ENCODE assay signal across 22 mouse cellular contexts in the genomic region with DNA sequence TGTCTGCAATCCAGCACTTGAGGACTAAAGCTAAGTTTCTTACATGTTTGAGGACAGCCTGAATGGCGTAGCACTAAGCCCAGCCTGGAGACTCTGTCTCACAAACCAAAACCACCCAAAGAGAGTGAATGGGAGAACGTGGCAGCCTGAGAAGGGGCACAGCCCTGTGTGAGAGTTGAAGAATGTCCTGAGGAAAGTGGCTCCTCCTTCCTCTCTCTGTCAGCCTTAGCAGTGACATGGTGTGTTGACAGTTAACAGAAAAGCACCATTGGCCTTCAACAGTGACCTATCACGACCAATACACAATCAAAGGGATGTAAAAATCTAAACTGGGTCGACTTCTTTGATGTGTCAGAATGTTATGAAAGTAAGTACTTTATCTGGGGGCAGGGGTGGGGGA.
DNase-seq lines count a peak whose midpoint lies in the region; ATAC-seq and TF ChIP-seq lines count a peak whose summit lies in the region.
"Had no signal": no experiment of that assay in that cellular context is flagged by ENCODE, and none has a peak within 500 bp of the region (broad histone marks: within the 10 kb centered on the region; RNA-seq: fewer than 3 reads in every experiment).

No protein-coding gene starts in this region.

- no peak overlapping the region for H3K9ac ChIP-seq in heart, embryonic 12.5 days
- no peak overlapping the region for H3K9ac ChIP-seq in lung, postnatal 0 days (replicated peaks; ENCODE audit: low read depth)
- H3K9ac ChIP-seq in liver, postnatal 0 days (replicated peaks): no peak overlapping the region
- H3K9ac ChIP-seq: embryonic facial prominence, embryonic 15.5 days; heart, embryonic 15.5 days; hindbrain, embryonic 14.5 days; intestine, embryonic 15.5 days had no signal

- TF ChIP-seq EP300 in lung, postnatal 0 days (IDR thresholded peaks at IDR 0.05): no peak
- TF ChIP-seq EP300 in liver, postnatal 0 days (IDR thresholded peaks at IDR 0.05; ENCODE audit: low read depth): no peak

- ATAC-seq in heart, embryonic 12.5 days (ENCODE audit: insufficient number of reproducible peaks, low FRiP score): peak; percentile 48
- peak; percentile 28 for ATAC-seq in lung, postnatal 0 days
- ATAC-seq in liver, postnatal 0 days: no peak
- ATAC-seq: activated CD4-positive, CD25-positive, alpha-beta regulatory T cell, adult 4 months; forebrain, embryonic 14.5 days; intestine, embryonic 15.5 days had no signal

- H3K27ac ChIP-seq in heart, embryonic 12.5 days (ENCODE audit: poor library complexity, severe bottlenecking): no peak overlapping the region
- no peak overlapping the region for H3K27ac ChIP-seq in heart, embryonic 10.5 days
- no peak overlapping the region for H3K27ac ChIP-seq in lung, postnatal 0 days (ENCODE audit: low read length)
- H3K27ac ChIP-seq in cerebellum, adult 2 months (ENCODE audit: insufficient read depth, low read length): no peak overlapping the region
- no peak overlapping the region for H3K27ac ChIP-seq in liver, postnatal 0 days (ENCODE audit: low read depth)
- H3K27ac ChIP-seq: embryonic facial prominence, embryonic 15.5 days; forebrain, embryonic 10.5 days; gastrocnemius, adult 2 months; heart, embryonic 15.5 days; hindbrain, embryonic 10.5 days; hindbrain, embryonic 14.5 days; intestine, embryonic 15.5 days had no signal

- no peak for TF ChIP-seq POLR2A in cerebellum, adult 2 months (IDR thresholded peaks at IDR 0.05; ENCODE audit: borderline replicate concordance, insufficient read depth, low read length)

- H3K9me3 ChIP-seq in heart, embryonic 12.5 days (replicated peaks): no peaks in the 10 kb centered on the region
- no peaks in the 10 kb centered on the region for H3K9me3 ChIP-seq in heart, embryonic 10.5 days
- H3K9me3 ChIP-seq in lung, postnatal 0 days (ENCODE audit: low read length): no peaks in the 10 kb centered on the region
- H3K9me3 ChIP-seq in liver, postnatal 0 days (ENCODE audit: low read length): no peaks in the 10 kb centered on the region
- H3K9me3 ChIP-seq: embryonic facial prominence, embryonic 15.5 days; forebrain, embryonic 10.5 days; G1E; heart, embryonic 15.5 days; hindbrain, embryonic 10.5 days; intestine, embryonic 15.5 days had no signal

- WGBS in heart, embryonic 12.5 days: 11% methylated on average over 4 of the region's 4 CpGs
- WGBS in heart, embryonic 10.5 days: 22% methylated on average over 4 of the region's 4 CpGs
- WGBS in lung, postnatal 0 days: 20% methylated on average over 4 of the region's 4 CpGs
- WGBS in cerebellum, adult 2 months: 52% methylated on average over 4 of the region's 4 CpGs
- 36% methylated on average over 4 of the region's 4 CpGs for whole genome bisulfite sequencing in liver, postnatal 0 days (ENCODE audit: insufficient replicate concordance)

- no peak for DNase-seq in heart, embryonic 10.5 days (ENCODE audit: low spot score)
- DNase-seq in lung, postnatal 0 days (ENCODE audit: low spot score): peak; percentile 4
- no peak for DNase-seq in lung, postnatal 14 days
- peak; percentile 25 for DNase-seq in ZHBTc4 (ENCODE audit: low read depth, low spot score)
- DNase-seq in cerebellum, adult 2 months: no peak
- no peak for DNase-seq in liver, postnatal 0 days
- DNase-seq: adrenal gland, postnatal 14 days; cerebellum, adult 18-20 months; cerebellum, postnatal 10 days; gastrocnemius, adult 2 months; gastrocnemius, postnatal 25 days had no signal

- no peak overlapping the region for H3K4me3 ChIP-seq in heart, embryonic 12.5 days
- H3K4me3 ChIP-seq in heart, embryonic 10.5 days: no peak overlapping the region
- H3K4me3 ChIP-seq in lung, postnatal 0 days (ENCODE audit: low read depth, low read length): no peak overlapping the region
- H3K4me3 ChIP-seq in cerebellum, adult 2 months (replicated peaks; ENCODE audit: insufficient read depth, low read depth, low read length): no peak overlapping the region
- H3K4me3 ChIP-seq in liver, postnatal 0 days (ENCODE audit: low read depth, low read length): no peak overlapping the region
- H3K4me3 ChIP-seq: embryonic facial prominence, embryonic 15.5 days; erythroblast, embryonic 14.5 days; forebrain, embryonic 10.5 days; gastrocnemius, adult 2 months; heart, embryonic 15.5 days; hindbrain, embryonic 10.5 days; intestine, embryonic 15.5 days had no signal

- peaks cover 5% of the 10 kb centered on the region for H3K4me1 ChIP-seq in heart, embryonic 12.5 days (replicated peaks)
- peaks cover 6% of the 10 kb centered on the region; the same call in 1 of the 2 replicates for H3K4me1 ChIP-seq in heart, embryonic 10.5 days
- no peaks in the 10 kb centered on the region for H3K4me1 ChIP-seq in lung, postnatal 0 days (ENCODE audit: insufficient read depth, low read depth, low read length)
- H3K4me1 ChIP-seq in cerebellum, adult 2 months (ENCODE audit: control insufficient read depth, insufficient read depth, low read length): no peaks in the 10 kb centered on the region
- no peaks in the 10 kb centered on the region for H3K4me1 ChIP-seq in liver, postnatal 0 days (ENCODE audit: insufficient read depth)
- H3K4me1 ChIP-seq: embryonic facial prominence, embryonic 15.5 days; heart, embryonic 15.5 days; hindbrain, embryonic 10.5 days; intestine, embryonic 15.5 days had no signal

- H3K27me3 ChIP-seq in heart, embryonic 12.5 days (replicated peaks): no peaks in the 10 kb centered on the region
- no peaks in the 10 kb centered on the region for H3K27me3 ChIP-seq in heart, embryonic 10.5 days (ENCODE audit: insufficient read depth, poor library complexity, severe bottlenecking)
- no peaks in the 10 kb centered on the region for H3K27me3 ChIP-seq in lung, postnatal 0 days (replicated peaks; ENCODE audit: insufficient read depth, low read length)
- no peaks in the 10 kb centered on the region for H3K27me3 ChIP-seq in cerebellum, adult 2 months (ENCODE audit: control insufficient read depth, insufficient read depth, low read length)
- no peaks in the 10 kb centered on the region for H3K27me3 ChIP-seq in liver, postnatal 0 days (ENCODE audit: insufficient read depth, low read length)
- H3K27me3 ChIP-seq: embryonic facial prominence, embryonic 15.5 days; heart, embryonic 15.5 days; intestine, embryonic 15.5 days had no signal

- H3K36me3 ChIP-seq in heart, embryonic 12.5 days: no peaks in the 10 kb centered on the region
- H3K36me3 ChIP-seq in heart, embryonic 10.5 days: no peaks in the 10 kb centered on the region
- H3K36me3 ChIP-seq in lung, postnatal 0 days (ENCODE audit: insufficient read depth, low read length): no peaks in the 10 kb centered on the region
- H3K36me3 ChIP-seq in liver, postnatal 0 days (replicated peaks; ENCODE audit: insufficient read depth, low read length): no peaks in the 10 kb centered on the region
- H3K36me3 ChIP-seq: embryonic facial prominence, embryonic 15.5 days; forebrain, embryonic 10.5 days; G1E; heart, embryonic 15.5 days; hindbrain, embryonic 10.5 days; intestine, embryonic 15.5 days had no signal

- no peak for TF ChIP-seq CTCF in lung, postnatal 0 days (IDR thresholded peaks at IDR 0.05)
- TF ChIP-seq CTCF in cerebellum, adult 2 months (IDR thresholded peaks at IDR 0.05; ENCODE audit: borderline replicate concordance, insufficient read depth, low read depth, low read length): no peak
- TF ChIP-seq CTCF in liver, postnatal 0 days (IDR thresholded peaks at IDR 0.05; ENCODE audit: low read depth): no peak

- no peak overlapping the region for H3K4me2 ChIP-seq in heart, embryonic 12.5 days
- H3K4me2 ChIP-seq in lung, postnatal 0 days (replicated peaks; ENCODE audit: low read depth, low read length): no peak overlapping the region
- no peak overlapping the region for H3K4me2 ChIP-seq in liver, postnatal 0 days (ENCODE audit: low read depth, low read length)
- H3K4me2 ChIP-seq: embryonic facial prominence, embryonic 15.5 days; heart, embryonic 15.5 days; hindbrain, embryonic 14.5 days; intestine, embryonic 15.5 days had no signal

Comparison
In these comparisons a context has a peak if more than half of its experiments do, and no peak if none do; other contexts are left out.
1. DNase-seq: peak in lung, postnatal 0 days (single experiment) and ZHBTc4 (single experiment); none in heart, embryonic 10.5 days (single experiment), lung, postnatal 14 days (single experiment), cerebellum, adult 2 months (0 of 2) and liver, postnatal 0 days (single experiment).